Mouse (Mus musculus): Measurements from ENCODE around the gene Asb8. TPM values are rescaled to one million over a fixed set of nuclear protein-coding genes. Genes with fewer than 3 reads are reported as not detected.

Gene Asb8
- polyA plus RNA-seq, 1 experiment from 2014 or later, result 49.2 TPM

- WGBS, result 70% methylated on average over 5 of the region's 5 CpGs
- Histone ChIP-seq H3K9ac (no peak overlapping the region), H3K4me3 (no peak overlapping the region), H3K36me3 (no peaks in the 10 kb centered on the region), H3K27me3 (peaks cover 89% of the 10 kb centered on the region), H3K27ac (no peak overlapping the region), H3K4me2 (no peak overlapping the region), H3K9me3 (no peaks in the 10 kb centered on the region), H3K4me1 (peaks cover 15% of the 10 kb centered on the region)
- ATAC-seq (ENCODE audit: insufficient number of reproducible peaks, insufficient read depth, low FRiP score, low TSS enrichment, low read depth), result no peak
Measured at GRCm38 (mm10) chr15:98172113-98172512, 6.7 kb upstream of the Asb8 start.

- no peak for ATAC-seq (ENCODE audit: insufficient number of reproducible peaks, insufficient read depth, low FRiP score, low TSS enrichment, low read depth)
- H3K4me2 ChIP-seq, result no peak overlapping the region
- no peak overlapping the region for H3K9ac ChIP-seq
- no peak overlapping the region for H3K4me3 ChIP-seq
- peaks cover 92% of the 10 kb centered on the region for H3K27me3 ChIP-seq
- H3K9me3 ChIP-seq, result no peaks in the 10 kb centered on the region
- no peak overlapping the region for H3K27ac ChIP-seq
- H3K4me1 ChIP-seq, result peaks cover 19% of the 10 kb centered on the region
- H3K36me3 ChIP-seq, result no peaks in the 10 kb centered on the region
- 65% methylated on average over 9 of the region's 9 CpGs for WGBS
Measured at GRCm38 (mm10) chr15:98170917-98171316, 5.5 kb upstream of the Asb8 start.

- 35% methylated on average over 7 of the region's 7 CpGs for WGBS
Measured at GRCm38 (mm10) chr15:98170365-98170764, 4.9 kb upstream of the Asb8 start.

GRCm38 (mm10) chr15:98168622-98169004, 3.2 kb upstream of the Asb8 start:
- H3K27me3 ChIP-seq, result peaks cover 90% of the 10 kb centered on the region

More at GRCm38 (mm10) chr15:98170365-98170764, 4.9 kb upstream of the Asb8 start:
- no peak overlapping the region for H3K27ac ChIP-seq
- H3K36me3 ChIP-seq, result no peaks in the 10 kb centered on the region
- no peak for ATAC-seq (ENCODE audit: insufficient number of reproducible peaks, insufficient read depth, low FRiP score, low TSS enrichment, low read depth)
- no peak overlapping the region for H3K9ac ChIP-seq
- peaks cover 94% of the 10 kb centered on the region for H3K27me3 ChIP-seq
- peaks cover 19% of the 10 kb centered on the region for H3K4me1 ChIP-seq
- H3K4me2 ChIP-seq, result no peak overlapping the region
- no peaks in the 10 kb centered on the region for H3K9me3 ChIP-seq
- H3K4me3 ChIP-seq, result no peak overlapping the region

GRCm38 (mm10) chr15:98167645-98168621, 2.5 kb upstream of the Asb8 start:
- Histone ChIP-seq H3K27me3 (peaks cover 83% of the 10 kb centered on the region), H3K9ac (peak overlapping the region; percentile 41)
- under 1% methylated on average over 69 of the region's 69 CpGs for WGBS

More at GRCm38 (mm10) chr15:98168622-98169004, 3.2 kb upstream of the Asb8 start:
- H3K9ac ChIP-seq, result 0 out of 2 replicates have a peak overlapping the region, but pooled peaks have one; percentile 3
- WGBS, result 5% methylated on average over 19 of the region's 19 CpGs
- no peak for ATAC-seq (ENCODE audit: insufficient number of reproducible peaks, insufficient read depth, low FRiP score, low TSS enrichment, low read depth)
- peak overlapping the region; percentile 45 for H3K4me3 ChIP-seq
- no peak overlapping the region for H3K27ac ChIP-seq
- H3K4me2 ChIP-seq, result peak overlapping the region; percentile 80
- peaks cover 19% of the 10 kb centered on the region for H3K4me1 ChIP-seq
- no peaks in the 10 kb centered on the region for H3K36me3 ChIP-seq
- no peaks in the 10 kb centered on the region for H3K9me3 ChIP-seq

GRCm38 (mm10) chr15:98166963-98167644, 1.7 kb upstream of the Asb8 start, which contains the start of gene Ccdc184:
Gene Ccdc184 (plus strand): TSS chr15:98167158.
- no peak within 1 kb of the TSS for H3K27ac ChIP-seq
- 2% methylated on average over 15 of the region's 18 CpGs for WGBS
- H3K4me1 ChIP-seq, result peaks cover 19% of the 10 kb centered on the region
- no peaks in the 10 kb centered on the region for H3K36me3 ChIP-seq
- peak within 1 kb of the TSS; percentile 45 for H3K4me3 ChIP-seq
- H3K9me3 ChIP-seq, result no peaks in the 10 kb centered on the region
- peaks cover 75% of the 10 kb centered on the region for H3K27me3 ChIP-seq
- no peak for ATAC-seq (ENCODE audit: insufficient number of reproducible peaks, insufficient read depth, low FRiP score, low TSS enrichment, low read depth)
- H3K4me2 ChIP-seq, result peak within 1 kb of the TSS; percentile 80
- peak within 1 kb of the TSS; percentile 41 for H3K9ac ChIP-seq

More at GRCm38 (mm10) chr15:98167645-98168621, 2.5 kb upstream of the Asb8 start:
- Histone ChIP-seq H3K4me3 (peak overlapping the region; percentile 45), H3K27ac (no peak overlapping the region), H3K4me1 (peaks cover 19% of the 10 kb centered on the region), H3K36me3 (no peaks in the 10 kb centered on the region), H3K9me3 (no peaks in the 10 kb centered on the region), H3K4me2 (peak overlapping the region; percentile 80)
- peak; percentile 62; the same call in 1 of the 2 replicates for ATAC-seq (ENCODE audit: insufficient number of reproducible peaks, insufficient read depth, low FRiP score, low TSS enrichment, low read depth)

GRCm38 (mm10) chr15:98162561-98162960, 2.9 kb downstream of the Asb8 start:
- no peak for ATAC-seq (ENCODE audit: insufficient number of reproducible peaks, insufficient read depth, low FRiP score, low TSS enrichment, low read depth)
- Histone ChIP-seq H3K27me3 (peaks cover 29% of the 10 kb centered on the region), H3K4me1 (peaks cover 7% of the 10 kb centered on the region), H3K4me3 (no peak overlapping the region), H3K9me3 (no peaks in the 10 kb centered on the region), H3K4me2 (no peak overlapping the region), H3K27ac (no peak overlapping the region), H3K36me3 (no peaks in the 10 kb centered on the region), H3K9ac (no peak overlapping the region)
- WGBS, result 73% methylated on average over 4 of the region's 4 CpGs

- H3K9me3 ChIP-seq, result no peaks in the 10 kb centered on the region
Measured at GRCm38 (mm10) chr15:98161026-98161805, 4.2 kb downstream of the Asb8 start.

GRCm38 (mm10) chr15:98157253-98157652, 8.2 kb downstream of the Asb8 start:
- H3K27ac ChIP-seq, result no peak overlapping the region
- no peak overlapping the region for H3K4me2 ChIP-seq
- no peaks in the 10 kb centered on the region for H3K9me3 ChIP-seq
- peaks cover 3% of the 10 kb centered on the region; the same call in 1 of the 2 replicates for H3K4me1 ChIP-seq
- ATAC-seq (ENCODE audit: insufficient number of reproducible peaks, insufficient read depth, low FRiP score, low TSS enrichment, low read depth), result no peak
- H3K36me3 ChIP-seq, result no peaks in the 10 kb centered on the region
- no peaks in the 10 kb centered on the region for H3K27me3 ChIP-seq
- WGBS, result 65% methylated on average over 1 of the region's 1 CpGs
- H3K9ac ChIP-seq, result no peak overlapping the region
- no peak overlapping the region for H3K4me3 ChIP-seq

More at GRCm38 (mm10) chr15:98161026-98161805, 4.2 kb downstream of the Asb8 start:
- no peak for ATAC-seq (ENCODE audit: insufficient number of reproducible peaks, insufficient read depth, low FRiP score, low TSS enrichment, low read depth)
- Histone ChIP-seq H3K4me2 (no peak overlapping the region), H3K4me3 (no peak overlapping the region), H3K4me1 (no peaks in the 10 kb centered on the region), H3K9ac (no peak overlapping the region), H3K27ac (no peak overlapping the region), H3K36me3 (no peaks in the 10 kb centered on the region), H3K27me3 (peaks cover 16% of the 10 kb centered on the region)
- 70% methylated on average over 19 of the region's 19 CpGs for WGBS

- Histone ChIP-seq H3K4me3 (no peak overlapping the region), H3K9ac (no peak overlapping the region), H3K4me2 (no peak overlapping the region), H3K36me3 (no peaks in the 10 kb centered on the region), H3K27ac (no peak overlapping the region), H3K4me1 (peaks cover 3% of the 10 kb centered on the region; the same call in 1 of the 2 replicates), H3K27me3 (no peaks in the 10 kb centered on the region), H3K9me3 (no peaks in the 10 kb centered on the region)
- WGBS, result 52% methylated on average over 4 of the region's 4 CpGs
- ATAC-seq (ENCODE audit: insufficient number of reproducible peaks, insufficient read depth, low FRiP score, low TSS enrichment, low read depth), result no peak
Measured at GRCm38 (mm10) chr15:98155944-98156343, 9.5 kb downstream of the Asb8 start.

- WGBS, result 89% methylated on average over 5 of the region's 5 CpGs
- H3K4me1 ChIP-seq, result peaks cover 3% of the 10 kb centered on the region; the same call in 1 of the 2 replicates
Measured at GRCm38 (mm10) chr15:98155272-98155671, 10.2 kb downstream of the Asb8 start.

More at GRCm38 (mm10) chr15:98155272-98155671, 10.2 kb downstream of the Asb8 start:
- ATAC-seq (ENCODE audit: insufficient number of reproducible peaks, insufficient read depth, low FRiP score, low TSS enrichment, low read depth), result no peak
- Histone ChIP-seq H3K27me3 (no peaks in the 10 kb centered on the region), H3K36me3 (no peaks in the 10 kb centered on the region), H3K9ac (no peak overlapping the region), H3K27ac (no peak overlapping the region), H3K9me3 (no peaks in the 10 kb centered on the region), H3K4me2 (no peak overlapping the region), H3K4me3 (no peak overlapping the region)

All from embryonic facial prominence, embryonic 13.5 days (tissue).